Mouse (Mus musculus) ES-E14 (cell line): ENCODE measurements around the gene Myo10.

ENCODE experiments used
- CHD2 ChIP-seq: IDR thresholded peaks from 2 replicates; pipeline ENCODE4 v1.6.1; 2014; ENCODE audit warnings: mild to moderate bottlenecking, low read depth, low read length, inconsistent platforms
- HCFC1 ChIP-seq: IDR thresholded peaks from 2 replicates; pipeline ENCODE4 v1.6.1; 2012; ENCODE audit warnings: low read length, inconsistent platforms, borderline replicate concordance; ENCODE audit not compliant: insufficient read depth

DNA sequence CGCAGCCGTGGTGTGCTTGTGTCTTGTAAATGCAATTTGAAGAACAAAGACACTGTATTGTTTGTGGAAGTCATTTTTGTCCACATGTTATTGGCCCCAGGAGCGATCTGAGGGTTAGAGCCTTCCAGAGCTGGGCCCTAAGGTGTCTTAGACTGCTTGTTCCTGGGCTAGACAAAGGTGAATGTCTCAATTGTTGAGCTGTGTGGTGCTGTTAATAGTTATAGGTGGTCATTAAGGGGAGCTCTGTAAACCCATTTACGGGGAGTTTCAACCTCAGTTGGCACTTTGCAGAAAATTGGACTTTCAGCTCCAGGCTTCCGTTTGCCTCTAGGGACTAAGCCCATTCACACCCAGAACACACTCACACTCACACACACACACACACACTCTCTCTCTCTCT lies 31.4 kb downstream of the Myo10 start:
- TF ChIP-seq HCFC1 (no peak), CHD2 (no peak)
